Mouse (Mus musculus): ENCODE data around the gene Phkb.
"Not testable (repeated sequence)": the region's sequence is repeated elsewhere in the genome, so short reads cannot be mapped to it uniquely, and the experiment has no call there.

Phkb gene

DNA sequence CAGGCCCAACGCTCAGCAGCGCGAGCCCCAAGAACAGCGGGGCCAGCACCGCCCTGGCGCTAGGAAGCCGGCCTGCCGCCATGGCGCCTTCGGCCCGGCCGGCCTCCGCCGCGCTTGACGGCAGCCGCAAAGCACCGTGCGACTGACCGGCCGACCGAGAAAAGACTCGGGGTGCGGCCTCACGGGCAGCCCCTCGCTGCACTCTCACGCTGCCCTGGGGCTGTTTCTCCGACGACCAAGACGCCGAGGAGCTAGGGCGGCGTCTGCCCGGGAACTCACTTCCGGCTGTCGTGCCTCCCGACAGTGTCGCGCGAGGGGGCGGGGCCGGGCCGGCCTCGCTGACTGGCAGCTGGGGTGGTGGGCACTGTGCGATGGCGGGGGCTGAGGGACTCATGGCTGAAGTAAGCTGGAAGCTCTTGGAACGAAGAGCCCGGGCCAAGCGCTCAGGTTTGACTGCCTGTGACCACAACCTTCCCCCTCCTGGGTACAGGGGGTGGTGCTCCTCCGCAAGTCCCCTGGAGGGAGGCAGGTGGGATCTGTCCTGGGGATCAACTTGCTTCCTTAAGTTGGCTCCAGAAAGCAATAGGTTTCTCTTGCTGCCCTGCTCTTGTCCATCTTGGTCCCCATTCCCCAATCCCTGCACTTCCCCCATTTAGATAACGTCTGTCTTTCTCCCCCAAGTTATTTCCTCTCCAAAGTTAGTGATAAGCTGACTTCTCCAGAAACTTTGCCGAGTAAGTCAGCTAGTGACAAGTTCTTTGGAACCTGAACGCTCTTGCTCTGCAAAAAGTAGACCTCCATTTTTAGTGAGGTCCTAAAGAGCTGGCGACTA, at the start of gene Phkb, which contains the start of gene Itfg1:
Gene Phkb (plus strand): TSS at position 303 of the 832 bp plus-strand sequence.
Gene Itfg1 (minus strand): TSS at position 265 of the 832 bp plus-strand sequence.
- DNase-seq (ENCODE audit: low spot score in 2 of 2): peak; percentile 87 to 92

DNA sequence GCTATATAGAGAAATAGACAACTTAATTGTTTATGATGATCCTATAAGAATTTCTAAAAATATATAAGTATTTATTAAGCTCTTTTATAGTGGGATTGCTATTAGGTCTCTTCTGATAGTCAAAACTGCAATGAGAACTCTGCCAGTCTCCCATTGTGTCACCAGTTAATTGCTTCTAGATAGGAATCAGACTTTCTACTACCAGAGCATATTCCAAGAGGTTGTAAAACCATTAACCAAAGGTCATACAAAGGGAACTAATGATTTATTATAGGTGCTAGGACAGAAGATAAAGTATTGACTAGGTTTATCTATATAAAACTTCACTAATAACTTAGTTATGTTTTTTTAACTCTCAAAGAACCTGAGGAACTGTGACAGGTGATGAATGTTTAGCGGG, 44.4 kb upstream of the Phkb start:
- not testable (repeated sequence) for DNase-seq (ENCODE audit: low spot score in 2 of 2)

- DNase-seq (ENCODE audit: low spot score in 2 of 2): no peak
These were observed 40.6 kb upstream of the Phkb start for GRCm38 (mm10) chr8:85800164-85800563.

DNA sequence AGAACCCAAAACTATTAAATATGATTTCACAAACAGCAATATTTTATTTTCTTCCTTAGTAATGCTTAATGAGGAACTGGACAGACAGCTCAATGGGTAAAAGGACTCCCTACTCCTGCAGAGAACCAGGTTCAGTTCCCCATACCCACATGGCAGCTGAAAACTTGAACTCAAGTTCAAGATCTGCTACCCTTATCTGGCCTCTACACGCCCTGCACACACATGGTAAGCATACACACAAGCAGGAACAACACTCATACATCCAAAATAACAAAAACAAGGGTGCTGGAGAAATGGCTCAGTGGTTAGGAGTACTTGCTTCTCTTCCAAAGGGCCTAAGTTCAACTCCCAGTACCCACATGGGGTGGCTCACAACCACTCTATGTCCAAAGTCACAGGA, 39.4 kb upstream of the Phkb start:
- DNase-seq (ENCODE audit: low spot score in 2 of 2): no peak

- DNase-seq (ENCODE audit: low spot score in 2 of 2): no peak
These were observed 27.1 kb upstream of the Phkb start for GRCm38 (mm10) chr8:85813621-85814020.

- no peak for DNase-seq (ENCODE audit: low spot score in 2 of 2)
These were observed 673 bp upstream of the Phkb start for GRCm38 (mm10) chr8:85839916-85840656.

- DNase-seq (ENCODE audit: low spot score in 2 of 2): no peak
These were observed 683 bp downstream of the Phkb start for GRCm38 (mm10) chr8:85841489-85841795.

DNA sequence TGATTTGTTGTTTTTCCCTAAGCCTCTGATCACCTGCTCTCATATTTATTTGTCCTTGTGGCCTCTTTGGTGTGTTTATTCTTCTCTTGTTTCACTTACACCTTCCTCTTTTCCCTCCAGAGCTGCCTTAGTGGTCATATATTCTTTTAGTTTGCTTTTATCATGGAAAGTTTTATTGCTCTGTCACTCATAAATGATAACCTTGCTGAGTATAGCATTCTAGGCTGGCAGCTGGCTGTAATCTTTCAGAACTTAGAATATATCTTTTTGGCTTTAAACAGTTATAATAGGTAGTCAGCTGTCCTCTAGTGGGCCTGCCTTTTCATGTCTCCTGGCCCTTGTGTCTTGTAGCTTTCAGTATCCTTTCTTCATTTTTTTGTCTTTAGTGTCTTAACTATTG, 5.1 kb downstream of the Phkb start:
- DNase-seq (ENCODE audit: low spot score in 2 of 2): no peak

DNA sequence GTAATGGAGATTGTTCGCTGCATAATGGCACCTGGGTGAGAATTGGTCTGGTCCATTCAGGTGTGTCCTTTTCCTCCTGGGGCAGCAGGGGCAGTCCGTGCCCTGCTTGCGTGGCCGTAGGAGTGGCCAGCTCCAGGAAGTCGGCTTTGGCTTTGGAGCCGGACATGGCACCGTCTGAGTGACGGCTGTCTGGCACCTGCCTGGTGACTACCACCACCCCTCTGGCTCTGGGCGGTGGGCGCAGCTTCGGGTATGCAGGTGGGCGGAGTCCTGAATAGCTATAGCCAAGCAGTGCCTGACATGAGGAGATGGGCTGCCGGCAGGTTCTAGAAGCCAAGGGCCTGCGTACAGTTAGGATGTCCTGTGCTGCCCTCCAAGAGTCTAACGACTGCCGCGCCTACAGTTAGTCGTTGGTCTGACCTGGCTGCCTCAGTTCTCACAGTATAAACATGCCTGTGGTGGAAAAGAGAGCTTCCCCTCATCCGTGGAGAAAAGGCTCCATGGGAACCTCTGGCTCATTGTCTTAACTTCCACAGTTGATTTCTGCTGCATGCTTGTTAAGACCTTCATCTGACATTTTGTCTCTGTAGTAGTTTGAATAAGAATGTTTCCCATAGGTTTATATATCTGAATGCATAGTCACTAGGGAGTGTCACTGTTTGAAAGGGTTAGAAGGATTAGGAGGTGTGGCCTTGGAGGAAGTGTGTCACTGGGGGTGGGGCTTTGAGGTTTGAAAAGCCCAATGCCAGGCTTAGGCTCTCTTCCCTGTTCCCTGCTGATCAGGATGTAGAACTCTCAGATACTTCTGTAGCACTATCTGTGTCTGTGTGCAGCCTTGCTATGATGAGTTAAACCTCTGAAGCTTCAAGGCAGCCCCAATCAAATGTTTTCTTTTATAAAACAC, 13.7 kb downstream of the Phkb start:
- DNase-seq (ENCODE audit: low spot score in 2 of 2): no peak

GRCm38 (mm10) chr8:85857227-85857896, 16.6 kb downstream of the Phkb start:
- DNase-seq (ENCODE audit: low spot score in 2 of 2): not testable (repeated sequence)

GRCm38 (mm10) chr8:85860612-85861011, 19.9 kb downstream of the Phkb start:
- DNase-seq (ENCODE audit: low spot score in 2 of 2): no peak

- DNase-seq (ENCODE audit: low spot score in 2 of 2): no peak
These were observed 21.6 kb downstream of the Phkb start for GRCm38 (mm10) chr8:85862381-85862780.

DNA sequence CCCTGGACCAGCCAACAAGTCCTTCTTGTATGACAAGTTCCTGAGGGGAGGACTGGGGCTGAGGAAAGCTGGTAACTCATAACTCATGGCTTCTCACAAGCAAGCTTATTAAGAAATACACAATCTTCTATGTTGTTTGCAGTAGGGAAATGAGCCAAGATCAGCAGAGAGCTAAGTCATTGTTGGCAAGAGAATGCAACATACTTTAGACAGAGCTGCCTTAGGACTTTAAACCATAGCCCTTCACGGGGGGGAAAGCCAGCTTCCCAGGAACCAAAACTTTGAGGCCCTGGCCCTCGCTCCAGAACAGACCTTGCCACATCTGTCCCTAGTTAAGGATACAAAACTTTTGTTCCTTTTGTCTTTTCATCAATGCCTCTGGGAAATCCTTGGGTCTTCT, 30.9 kb downstream of the Phkb start:
- peak in 1 of 2 experiments; percentile 12 for DNase-seq (ENCODE audit: low spot score in 2 of 2)

- no peak for DNase-seq (ENCODE audit: low spot score in 2 of 2)
These were observed 37.2 kb downstream of the Phkb start for GRCm38 (mm10) chr8:85877976-85878375.

DNA sequence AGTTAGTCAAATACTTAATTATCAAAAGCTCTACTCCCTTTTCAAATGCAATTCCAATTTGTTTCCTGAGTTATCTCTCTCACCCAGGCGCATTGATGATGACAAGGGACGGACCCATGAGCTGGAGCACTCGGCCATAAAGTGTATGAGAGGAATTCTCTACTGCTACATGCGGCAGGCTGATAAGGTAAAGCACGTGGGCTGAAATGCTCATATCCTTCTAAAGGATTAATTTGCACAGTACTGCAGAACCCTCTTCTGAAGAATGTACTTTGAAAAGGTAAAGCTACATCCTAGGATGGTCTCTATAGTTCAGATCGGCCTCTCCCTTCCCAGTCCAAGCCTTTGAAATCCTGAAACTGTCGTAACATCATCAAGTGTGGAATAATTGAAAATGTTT, 38.9 kb downstream of the Phkb start:
- no peak for DNase-seq (ENCODE audit: low spot score in 2 of 2)

GRCm38 (mm10) chr8:85884811-85885210, 44.1 kb downstream of the Phkb start:
- no peak for DNase-seq (ENCODE audit: low spot score in 2 of 2)

DNA sequence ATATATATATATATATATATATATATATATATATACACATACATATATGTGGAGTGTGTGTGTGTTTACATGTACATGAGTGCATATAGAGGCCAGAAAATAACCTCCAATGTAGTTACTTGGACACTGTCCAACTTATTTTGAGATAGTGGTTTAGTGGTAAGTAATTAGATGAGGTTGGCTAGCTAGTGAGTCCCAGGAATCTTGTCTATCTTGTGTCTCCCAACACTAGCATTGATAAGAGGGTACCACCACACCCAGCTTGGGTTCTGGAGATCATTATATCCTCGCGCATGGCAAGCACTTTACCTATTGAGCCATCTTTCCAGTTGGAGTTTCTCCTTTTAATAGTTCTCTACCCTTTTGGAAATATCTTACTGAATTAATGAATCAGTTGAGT, 56.9 kb downstream of the Phkb start:
- DNase-seq (ENCODE audit: low spot score in 2 of 2): no peak

DNA sequence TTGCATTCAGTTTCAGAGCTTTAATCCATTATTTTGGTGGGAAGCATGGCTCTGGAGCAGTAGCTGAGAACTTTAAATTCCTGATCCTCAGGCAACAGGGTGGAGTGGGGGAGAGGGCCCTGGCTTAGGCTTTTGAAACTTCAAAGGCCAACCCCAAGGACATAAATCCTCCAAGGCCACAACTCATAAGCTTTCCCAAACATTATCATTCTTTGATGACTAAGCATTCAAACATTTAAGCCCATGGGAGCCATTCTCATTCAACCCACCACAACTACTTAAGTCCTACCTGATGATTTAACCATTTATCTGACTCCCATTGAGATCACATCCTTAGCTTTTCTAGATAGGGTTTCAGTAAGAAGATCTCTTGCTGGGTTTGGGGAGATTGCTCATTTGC, 84.2 kb downstream of the Phkb start:
- DNase-seq (ENCODE audit: low spot score in 2 of 2): no peak

DNA sequence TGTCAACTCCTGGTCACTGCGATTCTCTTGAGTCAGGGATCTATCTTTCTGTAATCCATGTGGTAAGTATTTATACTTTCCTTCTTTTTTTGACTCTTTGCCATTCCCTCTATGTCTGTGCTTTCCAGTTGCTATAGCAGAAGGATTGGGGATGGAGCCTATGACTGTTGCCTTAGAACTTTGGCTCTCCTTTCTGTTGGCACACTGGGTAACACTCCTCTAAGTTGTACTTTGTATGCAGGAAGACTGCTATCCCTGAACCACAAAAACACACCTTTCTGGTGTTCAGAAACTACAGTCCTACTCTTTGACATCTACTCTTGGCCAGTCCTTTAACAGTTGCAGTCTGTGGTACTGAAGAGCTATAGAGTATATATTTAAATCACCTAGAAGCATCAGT, 84.8 kb downstream of the Phkb start:
- no peak for DNase-seq (ENCODE audit: low spot score in 2 of 2)

- DNase-seq (ENCODE audit: low spot score in 2 of 2): peak in 1 of 2 experiments; percentile 2
These were observed 85.3 kb downstream of the Phkb start for GRCm38 (mm10) chr8:85926107-85926506.

DNA sequence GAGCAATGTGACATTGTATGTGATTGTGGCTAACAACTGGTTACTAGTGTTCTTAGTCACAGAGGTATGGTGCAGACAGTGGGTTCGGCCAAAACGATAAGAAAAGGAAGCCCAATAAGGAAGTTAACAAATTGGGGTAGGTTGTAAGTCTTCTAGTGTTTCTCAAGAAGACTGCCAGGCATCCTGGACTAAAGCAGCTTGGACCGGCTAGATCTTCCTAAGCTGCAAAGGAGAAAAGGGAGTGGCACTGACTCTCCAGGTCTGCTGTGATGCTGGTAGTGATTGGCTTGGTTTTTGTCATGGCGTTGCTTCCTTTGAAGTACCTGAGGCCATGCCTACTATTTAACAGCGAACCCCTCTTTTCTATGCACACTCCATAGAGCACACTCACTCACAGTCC, 95.4 kb downstream of the Phkb start:
- DNase-seq (ENCODE audit: low spot score in 2 of 2): no peak

DNA sequence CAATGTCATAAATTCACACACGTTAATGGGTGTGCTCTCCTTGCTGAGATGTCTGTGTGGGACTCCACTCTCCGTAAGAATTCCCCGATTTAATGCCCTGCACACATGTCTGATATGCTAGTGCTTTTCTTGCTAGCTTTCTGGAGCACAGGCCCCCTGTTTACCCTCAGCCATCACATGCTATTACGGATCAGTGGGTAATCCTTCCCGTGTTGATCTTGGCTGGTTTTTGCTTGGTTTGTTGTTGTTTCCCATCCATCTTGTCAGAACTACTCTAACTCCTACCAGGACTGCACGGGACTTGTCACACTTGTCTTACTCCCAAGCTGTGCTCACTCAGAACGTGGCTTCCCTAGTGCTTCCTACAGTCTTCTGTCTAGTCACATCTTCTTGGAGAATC, 96.6 kb downstream of the Phkb start:
- no peak for DNase-seq (ENCODE audit: low spot score in 2 of 2)
